10 mouse cellular contexts compared by ENCODE assay signal in the genomic region with DNA sequence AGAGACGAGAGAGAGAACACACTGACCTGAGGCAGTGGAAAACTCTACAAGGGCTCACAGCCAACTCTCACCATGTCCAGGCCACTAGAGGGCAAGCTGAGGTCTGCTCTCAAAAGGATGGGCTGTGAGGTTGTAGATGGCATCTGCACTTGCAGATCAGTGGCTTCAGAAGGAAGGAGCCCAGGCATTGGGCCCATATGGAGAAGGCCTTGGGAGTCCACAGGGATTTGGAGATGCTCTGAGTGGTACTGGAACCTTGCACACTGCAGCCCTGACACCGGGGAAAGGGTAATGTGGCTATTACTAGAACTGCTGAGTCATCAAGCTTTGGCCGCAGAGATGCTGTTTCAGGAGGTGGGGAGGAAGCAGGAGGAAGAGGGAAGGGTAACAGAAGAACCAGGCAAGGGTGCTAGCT. TPM values are rescaled to one million over a fixed set of nuclear protein-coding genes. Genes with fewer than 3 reads are reported as not detected.
DNase-seq lines count a peak whose midpoint lies in the region; ATAC-seq and TF ChIP-seq lines count a peak whose summit lies in the region.
"Had no signal": no experiment of that assay in that cellular context is flagged by ENCODE, and none has a peak within 500 bp of the region (broad histone marks: within the 10 kb centered on the region; RNA-seq: fewer than 3 reads in every experiment).

No protein-coding gene starts in this region.

- no peaks in the 10 kb centered on the region for H3K4me1 ChIP-seq in thymus, adult 2 months (replicated peaks; ENCODE audit: control insufficient read depth, insufficient read depth, low read length)
- peaks cover 7% of the 10 kb centered on the region for H3K4me1 ChIP-seq in cortical plate, adult 2 months (ENCODE audit: control insufficient read depth, insufficient read depth, low read length)
- no peaks in the 10 kb centered on the region for H3K4me1 ChIP-seq in small intestine, adult 2 months (ENCODE audit: control insufficient read depth, insufficient read depth, insufficient read length, low read length)

- no peak for TF ChIP-seq CTCF in thymus, adult 2 months (IDR thresholded peaks at IDR 0.05; ENCODE audit: borderline replicate concordance, control insufficient read depth, extremely low read depth, insufficient read depth, low read length, poor library complexity)
- peak; percentile 52; the same call in 1 of the 2 replicates for TF ChIP-seq CTCF in cortical plate, adult 2 months (IDR thresholded peaks at IDR 0.05; ENCODE audit: extremely low read depth, insufficient read depth, low read length)
- peak; percentile 50; the same call in 1 of the 2 replicates for TF ChIP-seq CTCF in small intestine, adult 2 months (IDR thresholded peaks at IDR 0.05; ENCODE audit: extremely low read depth, insufficient read length, insufficient replicate concordance, low read depth, low read length)

- no peak overlapping the region for H3K4me3 ChIP-seq in thymus, adult 2 months (ENCODE audit: control insufficient read depth, insufficient read depth, low read length)
- no peak overlapping the region for H3K4me3 ChIP-seq in cortical plate, adult 2 months (ENCODE audit: insufficient read depth, low read length)
- no peak overlapping the region for H3K4me3 ChIP-seq in small intestine, adult 2 months (ENCODE audit: low read depth, low read length)

- no peak for TF ChIP-seq POLR2A in thymus, adult 2 months (IDR thresholded peaks at IDR 0.05; ENCODE audit: control insufficient read depth, extremely low read depth, insufficient read depth, low read length, poor library complexity)
- TF ChIP-seq POLR2A in cortical plate, adult 2 months (IDR thresholded peaks at IDR 0.05; ENCODE audit: extremely low read depth, insufficient read depth, low read length) = no peak
- TF ChIP-seq POLR2A in small intestine, adult 2 months (IDR thresholded peaks at IDR 0.05; ENCODE audit: low read depth, low read length) = no peak

- H3K27ac ChIP-seq in thymus, adult 2 months (ENCODE audit: control insufficient read depth, insufficient read depth, low read length) = no peak overlapping the region
- H3K27ac ChIP-seq in cortical plate, adult 2 months (ENCODE audit: insufficient read depth, low read length) = no peak overlapping the region
- H3K27ac ChIP-seq in small intestine, adult 2 months (ENCODE audit: insufficient read depth, low read depth, low read length) = no peak overlapping the region
- H3K27ac ChIP-seq: macrophage had no signal

- WGBS in thymus, adult 2 months = 45% methylated on average over 3 of the region's 3 CpGs
- WGBS in small intestine, adult 2 months = 66% methylated on average over 3 of the region's 3 CpGs

- no peaks in the 10 kb centered on the region for H3K36me3 ChIP-seq in thymus, adult 2 months (ENCODE audit: control insufficient read depth, insufficient read depth, low read length)
- H3K36me3 ChIP-seq in small intestine, adult 2 months (ENCODE audit: control insufficient read depth, insufficient read depth, low read length) = peaks cover 2% of the 10 kb centered on the region; the same call in 1 of the 2 replicates

- no peak for DNase-seq in frontal cortex, postnatal 10 days (ENCODE audit: low spot score in 2 of 2)
- peak; percentile 22 for DNase-seq in thymus, postnatal 4 days
- DNase-seq in thymus, adult 2 months = no peak
- DNase-seq in kidney, postnatal 25 days = peak; percentile 51 to 61
- no peak for DNase-seq in right cerebral cortex, postnatal 25 days

- no peaks in the 10 kb centered on the region for H3K27me3 ChIP-seq in thymus, adult 2 months (ENCODE audit: control insufficient read depth, insufficient read depth, low read length)
- no peaks in the 10 kb centered on the region for H3K27me3 ChIP-seq in small intestine, adult 2 months (ENCODE audit: control insufficient read depth, insufficient read depth, low read length)

- peak; percentile 35 for ATAC-seq in frontal cortex, adult (ENCODE audit: low TSS enrichment)

RNA-seq across cellular contexts. Expression of a gene that starts 24.8 kb away (rescaled TPM):
- polyA plus RNA-seq in thymus, adult 2 months (2012; rRNA removed) = 24.7 and 26.0 TPM in 2 replicates
- polyA plus RNA-seq in cortical plate, adult 2 months (2012; rRNA removed) = 41.7 and 43.9 TPM in 2 replicates
- 2.0 and 2.3 TPM in 2 replicates for polyA plus RNA-seq in small intestine, adult 2 months (2012; rRNA removed)

RNA-seq across cellular contexts. Expression of a gene that starts 50.4 kb away (rescaled TPM):
- 24.8 and 43.5 TPM in 2 replicates for polyA plus RNA-seq in thymus, adult 2 months (2012; rRNA removed)
- polyA plus RNA-seq in cortical plate, adult 2 months (2012; rRNA removed) = 0.38 and 0.47 TPM in 2 replicates
- polyA plus RNA-seq in small intestine, adult 2 months (2012; rRNA removed) = 3.3 and 4.5 TPM in 2 replicates
- polyA plus RNA-seq: macrophage had no signal

RNA-seq across cellular contexts. Expression of a gene that starts 50.5 kb away (rescaled TPM):
- polyA plus RNA-seq in thymus, adult 2 months (2012; rRNA removed) = 101 and 104 TPM in 2 replicates
- polyA plus RNA-seq in cortical plate, adult 2 months (2012; rRNA removed) = 81.7 and 86.5 TPM in 2 replicates
- 23.3 and 42.9 TPM in 2 replicates for polyA plus RNA-seq in small intestine, adult 2 months (2012; rRNA removed)

RNA-seq across cellular contexts. Expression of a gene that starts 57.2 kb away (rescaled TPM):
- polyA plus RNA-seq in thymus, adult 2 months (2012; rRNA removed) = 0.61 and 0.93 TPM in 2 replicates
- not detected in 2 replicates for polyA plus RNA-seq in cortical plate, adult 2 months (2012; rRNA removed)
- not detected in 2 replicates for polyA plus RNA-seq in small intestine, adult 2 months (2012; rRNA removed)
- polyA plus RNA-seq: frontal cortex, adult 2 months; macrophage had no signal

Comparison
In these comparisons a context has a peak if more than half of its experiments do, and no peak if none do; other contexts are left out.
1. DNase-seq: peak in thymus, postnatal 4 days (single experiment) and kidney, postnatal 25 days (2 of 2); none in frontal cortex, postnatal 10 days (0 of 2), thymus, adult 2 months (single experiment) and right cerebral cortex, postnatal 25 days (single experiment).